Mouse (Mus musculus): ENCODE results near the gene Atg101. TPM values are rescaled to one million over a fixed set of nuclear protein-coding genes. Genes with fewer than 3 reads are reported as not detected.

The Atg101 gene
- polyA plus RNA-seq, 1 experiment from 2014 or later, result 68.1 TPM

DNA sequence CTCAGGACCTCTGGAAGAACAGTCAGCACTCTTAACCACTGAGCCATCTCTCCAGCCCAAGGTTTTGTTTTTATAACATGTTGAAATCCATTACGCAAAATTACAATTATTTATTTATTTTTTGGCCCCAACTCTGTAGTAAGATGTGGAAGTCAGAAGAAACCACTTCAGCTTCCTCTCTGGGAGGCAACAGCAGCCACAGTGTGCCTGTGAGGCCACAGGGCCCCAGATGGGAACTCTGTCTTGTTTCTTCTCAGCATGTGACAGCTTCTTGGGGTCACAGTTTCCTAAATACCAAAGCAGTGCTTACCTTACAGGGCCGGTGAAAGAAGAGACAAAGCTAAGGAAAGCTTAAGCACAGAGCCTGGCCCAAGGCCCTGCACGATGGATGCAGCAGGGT is 40.1 kb upstream of the Atg101 start:
- Histone ChIP-seq H3K9ac (replicated peaks) (no peak overlapping the region), H3K27ac (replicated peaks) (no peak overlapping the region), H3K9me3 (no peaks in the 10 kb centered on the region), H3K4me3 (no peak overlapping the region), H3K4me2 (replicated peaks) (no peak overlapping the region), H3K36me3 (no peaks in the 10 kb centered on the region), H3K4me1 (peaks cover 20% of the 10 kb centered on the region), H3K27me3 (peaks cover 17% of the 10 kb centered on the region)
- 64% methylated on average over 3 of the region's 3 CpGs for WGBS
- no peak for ATAC-seq (ENCODE audit: low FRiP score, low read depth)

GRCm38 (mm10) chr15:101246231-101247154 is 37.6 kb upstream of the Atg101 start:
- Histone ChIP-seq H3K4me1 (peaks cover 13% of the 10 kb centered on the region), H3K36me3 (no peaks in the 10 kb centered on the region), H3K9me3 (no peaks in the 10 kb centered on the region), H3K4me2 (replicated peaks) (peak overlapping the region; percentile 67), H3K27ac (replicated peaks) (peak overlapping the region; percentile 61), H3K9ac (replicated peaks) (peak overlapping the region; percentile 50), H3K27me3 (peaks cover 15% of the 10 kb centered on the region; the same call in 1 of the 2 replicates), H3K4me3 (peak overlapping the region; percentile 47)
- ATAC-seq (ENCODE audit: low FRiP score, low read depth), result peak; percentile 99
- 2% methylated on average over 56 of the region's 56 CpGs for WGBS

DNA sequence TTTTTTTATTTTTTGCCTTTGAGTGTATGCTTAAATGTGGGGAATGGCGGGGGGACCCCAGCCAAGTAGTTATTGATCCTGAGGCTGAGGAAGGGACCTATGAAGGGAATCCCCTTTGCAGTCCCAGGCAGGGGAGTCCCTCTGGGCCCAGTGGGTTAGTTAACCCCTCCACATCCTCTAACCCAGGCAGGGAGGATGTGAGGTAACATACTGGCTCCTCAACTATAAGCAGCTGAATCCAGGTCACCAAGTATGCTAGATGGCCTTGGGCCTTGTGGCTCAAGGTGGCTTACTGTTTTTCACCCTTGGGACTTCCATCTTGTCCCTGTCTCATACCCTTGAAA is 36.9 kb upstream of the Atg101 start:
- Histone ChIP-seq H3K27ac (replicated peaks) (no peak overlapping the region), H3K36me3 (no peaks in the 10 kb centered on the region), H3K9ac (replicated peaks) (no peak overlapping the region), H3K4me1 (peaks cover 13% of the 10 kb centered on the region), H3K27me3 (peaks cover 12% of the 10 kb centered on the region), H3K9me3 (no peaks in the 10 kb centered on the region), H3K4me3 (peak overlapping the region; percentile 47; the same call in 1 of the 2 replicates), H3K4me2 (replicated peaks) (peak overlapping the region; percentile 67)
- ATAC-seq (ENCODE audit: low FRiP score, low read depth), result no peak
- WGBS, result 75% methylated on average over 1 of the region's 1 CpGs

- H3K27ac ChIP-seq (replicated peaks), result no peak overlapping the region
- H3K9ac ChIP-seq (replicated peaks), result no peak overlapping the region
- H3K9me3 ChIP-seq, result no peaks in the 10 kb centered on the region
- no peak overlapping the region for H3K4me2 ChIP-seq (replicated peaks)
- peaks cover 22% of the 10 kb centered on the region for H3K27me3 ChIP-seq
- WGBS, result 54% methylated on average over 5 of the region's 5 CpGs
- H3K4me3 ChIP-seq, result no peak overlapping the region
- no peaks in the 10 kb centered on the region for H3K36me3 ChIP-seq
- peaks cover 13% of the 10 kb centered on the region for H3K4me1 ChIP-seq
- no peak for ATAC-seq (ENCODE audit: low FRiP score, low read depth)
These were observed 35.9 kb upstream of the Atg101 start for GRCm38 (mm10) chr15:101248029-101248710.

GRCm38 (mm10) chr15:101250220-101250800 is 33.8 kb upstream of the Atg101 start:
- no peak for ATAC-seq (ENCODE audit: low FRiP score, low read depth)

DNA sequence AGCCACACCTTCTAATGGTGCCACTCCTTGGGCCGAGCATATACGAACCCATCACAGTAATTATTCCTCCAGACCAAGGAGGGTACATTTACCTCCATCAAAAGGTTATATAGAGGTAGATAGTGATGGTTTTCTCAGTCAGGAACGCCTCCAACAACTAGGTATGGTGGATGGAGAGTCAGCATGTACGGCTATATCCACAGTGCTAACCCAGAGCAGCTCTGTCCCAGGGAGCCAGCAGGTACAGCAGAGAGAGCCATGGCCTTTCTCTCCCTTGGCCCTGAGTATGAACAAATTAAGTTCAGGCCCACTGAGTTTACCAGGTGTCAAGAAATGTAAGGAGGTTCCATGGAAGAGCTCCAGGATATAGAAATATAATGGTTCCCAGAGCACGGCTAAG is 32.1 kb upstream of the Atg101 start:
- Histone ChIP-seq H3K4me3 (no peak overlapping the region), H3K27me3 (peaks cover 33% of the 10 kb centered on the region), H3K9ac (replicated peaks) (no peak overlapping the region), H3K9me3 (no peaks in the 10 kb centered on the region), H3K4me2 (replicated peaks) (no peak overlapping the region), H3K27ac (replicated peaks) (no peak overlapping the region), H3K36me3 (no peaks in the 10 kb centered on the region), H3K4me1 (peaks cover 14% of the 10 kb centered on the region)
- ATAC-seq (ENCODE audit: low FRiP score, low read depth), result no peak
- WGBS, result 90% methylated on average over 5 of the region's 5 CpGs

More at GRCm38 (mm10) chr15:101250220-101250800, 33.8 kb upstream of the Atg101 start:
- H3K36me3 ChIP-seq, result no peaks in the 10 kb centered on the region
- no peak overlapping the region for H3K4me2 ChIP-seq (replicated peaks)
- no peak overlapping the region for H3K9ac ChIP-seq (replicated peaks)
- H3K27ac ChIP-seq (replicated peaks), result no peak overlapping the region
- no peak overlapping the region for H3K4me3 ChIP-seq
- H3K4me1 ChIP-seq, result peaks cover 24% of the 10 kb centered on the region
- H3K9me3 ChIP-seq, result no peaks in the 10 kb centered on the region
- WGBS, result 79% methylated on average over 9 of the region's 9 CpGs
- H3K27me3 ChIP-seq, result peaks cover 33% of the 10 kb centered on the region

- H3K4me3 ChIP-seq, result no peak overlapping the region
- no peak for ATAC-seq (ENCODE audit: low FRiP score, low read depth)
- H3K4me2 ChIP-seq (replicated peaks), result no peak overlapping the region
- no peak overlapping the region for H3K27ac ChIP-seq (replicated peaks)
- no peaks in the 10 kb centered on the region for H3K9me3 ChIP-seq
- no peaks in the 10 kb centered on the region for H3K36me3 ChIP-seq
- no peak overlapping the region for H3K9ac ChIP-seq (replicated peaks)
- peaks cover 29% of the 10 kb centered on the region for H3K27me3 ChIP-seq
- H3K4me1 ChIP-seq, result peaks cover 12% of the 10 kb centered on the region
- 91% methylated on average over 6 of the region's 6 CpGs for WGBS
These were observed 31.5 kb upstream of the Atg101 start for GRCm38 (mm10) chr15:101252614-101253013.

- ATAC-seq (ENCODE audit: low FRiP score, low read depth), result no peak
- WGBS, result 37% methylated on average over 3 of the region's 3 CpGs
These were observed 30.5 kb upstream of the Atg101 start for GRCm38 (mm10) chr15:101253563-101253885.

DNA sequence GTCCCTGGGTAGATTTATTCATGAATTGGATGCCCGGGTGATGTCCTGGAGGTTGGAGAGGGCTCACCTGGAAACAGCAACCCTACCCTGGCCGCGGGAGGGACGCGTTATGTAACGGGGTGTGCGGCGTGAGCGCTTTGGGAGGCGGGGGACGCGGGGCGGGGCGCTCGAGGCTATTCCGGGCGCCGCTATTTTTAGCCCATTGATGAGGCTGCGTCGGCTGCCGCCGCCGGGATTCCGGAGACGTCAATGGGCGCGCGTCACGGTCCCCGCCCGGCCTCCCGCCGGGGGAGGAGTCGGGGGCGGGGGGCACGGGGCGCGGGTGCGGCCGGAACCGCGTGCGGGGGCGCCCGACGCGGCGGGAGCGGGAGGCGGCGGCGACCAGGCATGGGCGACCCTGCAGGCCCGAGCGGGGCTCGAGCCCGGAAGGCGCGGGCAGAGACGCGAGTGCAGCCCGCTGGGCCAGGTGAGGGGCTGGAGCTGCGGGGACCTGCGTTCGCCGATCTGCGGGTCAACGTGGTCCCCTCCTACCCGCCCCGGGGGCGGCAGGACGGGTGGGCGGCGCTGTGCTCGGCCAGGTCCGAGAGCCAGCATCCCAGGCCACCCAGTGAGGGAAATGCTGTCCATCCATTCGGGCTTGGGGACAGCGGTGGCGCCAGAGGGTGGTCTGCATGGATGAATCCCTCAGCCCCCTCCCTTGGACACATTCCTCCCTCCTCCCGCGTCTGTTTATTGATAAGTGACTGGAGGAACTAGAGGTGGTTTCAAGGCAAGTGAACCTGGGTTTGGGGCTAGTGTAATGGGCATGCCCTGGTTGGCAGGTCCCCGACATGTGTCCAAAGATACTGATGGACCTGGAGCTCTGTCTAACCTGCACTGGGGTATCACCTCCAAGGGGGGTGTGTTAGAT is 29.9 kb upstream of the Atg101 start, which contains the start of gene Nr4a1:
Gene Nr4a1, plus strand, starts transcription at position 384 of the 910 bp plus-strand sequence.
- peaks cover 12% of the 10 kb centered on the region for H3K4me1 ChIP-seq
- peak; percentile 77 for ATAC-seq (ENCODE audit: low FRiP score, low read depth)
- peak within 1 kb of the TSS; percentile 72 for H3K9ac ChIP-seq (replicated peaks)
- peaks cover 25% of the 10 kb centered on the region for H3K27me3 ChIP-seq
- H3K36me3 ChIP-seq, result no peaks in the 10 kb centered on the region
- peak within 1 kb of the TSS; percentile 69 for H3K4me3 ChIP-seq
- H3K27ac ChIP-seq (replicated peaks), result peak within 1 kb of the TSS; percentile 54
- no peaks in the 10 kb centered on the region for H3K9me3 ChIP-seq
- peak within 1 kb of the TSS; percentile 96 for H3K4me2 ChIP-seq (replicated peaks)
- WGBS, result 1% methylated on average over 46 of the region's 82 CpGs

More at GRCm38 (mm10) chr15:101253563-101253885, 30.5 kb upstream of the Atg101 start:
- peaks cover 12% of the 10 kb centered on the region for H3K4me1 ChIP-seq
- H3K9ac ChIP-seq (replicated peaks), result peak overlapping the region; percentile 72
- H3K4me3 ChIP-seq, result peak overlapping the region; percentile 69
- no peaks in the 10 kb centered on the region for H3K9me3 ChIP-seq
- peaks cover 25% of the 10 kb centered on the region for H3K27me3 ChIP-seq
- no peaks in the 10 kb centered on the region for H3K36me3 ChIP-seq
- no peak overlapping the region for H3K27ac ChIP-seq (replicated peaks)
- peak overlapping the region; percentile 96 for H3K4me2 ChIP-seq (replicated peaks)

DNA sequence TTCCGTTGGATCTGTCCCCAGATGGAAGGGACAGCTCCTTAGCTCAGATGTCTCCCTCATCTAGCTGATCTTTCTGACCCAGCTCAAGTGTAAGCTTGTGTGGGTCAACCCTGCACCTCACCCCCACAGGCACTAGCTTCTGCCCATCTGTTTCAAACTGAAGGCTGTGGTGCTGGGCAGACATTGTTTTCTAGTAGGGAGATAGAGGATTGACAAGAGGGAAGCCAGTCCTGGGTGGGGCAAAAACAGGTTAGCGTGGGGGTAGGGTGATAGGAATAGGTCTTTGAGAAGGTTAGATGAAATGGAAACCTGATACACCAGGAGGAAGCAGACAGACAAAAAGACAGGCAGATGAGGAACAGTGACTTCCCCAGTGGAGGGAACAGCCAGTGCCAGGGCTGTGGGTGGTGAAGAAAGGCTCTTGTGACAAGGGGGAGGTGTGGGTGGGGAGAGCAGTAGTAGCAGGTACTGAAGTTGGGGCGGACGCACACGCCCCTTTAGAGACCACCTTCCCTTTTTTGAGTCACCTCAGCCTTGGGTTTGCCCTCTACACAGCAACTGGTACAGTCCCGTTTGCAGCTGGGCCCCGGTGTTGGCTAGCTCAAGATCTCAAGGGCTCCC is 28.1 kb upstream of the Atg101 start:
- WGBS, result 93% methylated on average over 7 of the region's 7 CpGs
- Histone ChIP-seq H3K4me1 (peaks cover 12% of the 10 kb centered on the region), H3K4me3 (no peak overlapping the region), H3K4me2 (replicated peaks) (no peak overlapping the region), H3K27ac (replicated peaks) (no peak overlapping the region), H3K36me3 (no peaks in the 10 kb centered on the region), H3K9ac (replicated peaks) (no peak overlapping the region), H3K9me3 (no peaks in the 10 kb centered on the region), H3K27me3 (peaks cover 25% of the 10 kb centered on the region)
- no peak for ATAC-seq (ENCODE audit: low FRiP score, low read depth)
